Mouse (Mus musculus) common myeloid progenitor, adult 5-6 weeks (primary cell): ENCODE data around the gene Patj. TPM values are rescaled to one million over a fixed set of nuclear protein-coding genes. Genes with fewer than 3 reads are reported as not detected.
A peak's percentile ranks its signal among the peaks of the same experiment; 100 is the strongest.
"Not testable (repeated sequence)": the region's sequence is repeated elsewhere in the genome, so short reads cannot be mapped to it uniquely, and the experiment has no call there.

ENCODE experiments used
- ATAC-seq: replicated peaks from 2 replicates; pipeline ENCODE4 v1.8.0; 2016; ENCODE audit warnings: low read depth, mild to moderate bottlenecking, moderate TSS enrichment, inconsistent platforms; ENCODE audit not compliant: poor library complexity, severe bottlenecking
- total RNA-seq: library from RNA; stranded (forward); fragments of 200-1000, 187-1606 nt; gene quantifications from 2 replicates; pipeline ENCODE4 v1.2.3, GENCODE M21; 2017

The Patj gene
- 7.8 and 12.5 TPM in 2 replicates for total RNA-seq

DNA sequence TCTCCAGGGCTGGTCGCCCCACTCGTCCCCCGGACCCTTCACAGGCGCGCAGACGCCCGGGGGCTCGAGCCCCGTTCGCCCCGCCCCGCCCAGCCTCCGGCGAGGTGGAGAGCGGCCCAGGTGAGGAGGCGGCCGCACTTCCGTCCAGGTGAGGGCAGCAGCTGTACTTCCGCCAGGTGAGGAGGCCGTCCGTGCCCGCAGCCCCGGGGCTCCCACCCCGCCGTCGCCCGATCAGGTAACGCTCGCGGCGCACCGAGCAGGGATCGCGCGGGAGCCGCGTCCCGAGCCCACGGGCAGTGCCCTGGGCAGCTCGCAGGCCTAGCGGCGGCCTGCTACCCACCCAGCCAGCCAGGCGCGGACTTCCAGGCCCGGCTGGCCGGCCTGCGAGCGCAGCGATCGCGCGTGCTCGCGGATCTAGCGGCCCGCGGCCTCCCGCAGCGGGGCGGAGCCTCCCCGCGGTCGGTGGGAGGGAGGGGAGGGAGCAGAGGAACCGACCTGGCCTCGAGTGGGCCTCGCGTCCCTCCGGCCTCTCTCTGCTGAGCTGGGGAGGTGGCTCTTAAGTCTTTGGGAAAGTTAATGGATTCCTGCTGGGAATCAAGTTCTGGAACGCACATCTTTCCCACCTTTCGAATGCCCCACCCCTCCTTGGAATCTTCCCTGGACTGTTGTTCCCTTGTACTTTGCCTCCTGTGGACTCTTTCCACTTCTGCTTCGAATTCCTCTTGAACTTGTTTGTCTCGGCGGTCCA lies at the start of gene Patj:
Patj (plus strand) TSS at position 96 of the 748 bp plus-strand sequence.
- peak; percentile 69 for ATAC-seq

DNA sequence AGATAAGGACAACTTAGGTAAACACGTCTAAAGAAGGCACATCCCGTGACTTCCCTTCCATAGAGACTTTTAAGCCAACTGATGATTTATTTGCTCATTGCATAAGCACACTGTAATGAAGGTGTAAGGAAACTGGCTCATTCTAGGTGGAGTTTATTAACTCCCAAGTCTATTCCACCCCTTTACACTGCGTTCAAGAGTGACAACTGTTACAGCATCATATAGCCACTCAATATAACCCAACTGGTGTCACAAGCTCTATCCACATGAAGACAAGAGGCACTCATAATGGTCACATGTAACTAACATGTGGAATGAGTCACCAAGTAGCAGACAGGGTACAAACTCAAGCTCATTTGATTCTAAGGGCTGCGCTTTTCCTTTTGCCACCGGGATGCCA lies 47.0 kb upstream of the Patj start:
- no peak for ATAC-seq

DNA sequence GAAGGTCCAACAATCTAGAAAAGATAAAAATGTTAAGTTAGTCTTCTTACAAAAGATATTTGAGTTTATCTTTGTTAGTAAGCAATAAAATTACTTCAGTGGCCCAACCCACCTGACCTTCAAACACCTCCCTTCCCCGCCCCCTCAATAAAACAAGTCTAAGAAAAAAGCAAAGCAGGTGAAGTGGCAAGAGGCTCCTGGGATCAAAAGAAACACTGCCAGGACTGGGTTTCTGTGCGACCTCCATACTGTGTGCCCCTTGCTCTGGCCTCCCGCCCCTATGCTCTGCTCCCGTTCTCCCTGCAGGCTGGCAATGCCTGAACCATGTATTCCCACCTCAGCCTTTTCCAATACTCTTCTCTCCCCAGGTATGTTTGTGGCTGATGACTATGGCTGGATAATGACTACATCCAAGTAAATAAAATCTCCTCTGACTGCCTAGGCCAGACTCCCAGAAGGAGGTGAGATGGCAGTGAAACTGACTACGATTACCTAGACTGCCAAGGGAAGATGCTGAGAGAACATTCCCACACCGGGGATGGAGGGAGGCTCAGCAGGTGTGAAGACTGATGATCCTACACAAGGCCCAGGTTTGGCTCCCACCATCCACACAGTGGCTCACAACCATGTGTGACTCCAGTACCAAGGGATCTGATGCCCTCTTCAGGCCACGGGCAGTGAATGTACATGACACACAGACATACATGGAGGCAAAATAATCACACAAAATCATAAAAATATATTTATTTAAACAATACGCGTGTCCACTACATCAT lies 37.4 kb upstream of the Patj start:
- ATAC-seq: no peak

DNA sequence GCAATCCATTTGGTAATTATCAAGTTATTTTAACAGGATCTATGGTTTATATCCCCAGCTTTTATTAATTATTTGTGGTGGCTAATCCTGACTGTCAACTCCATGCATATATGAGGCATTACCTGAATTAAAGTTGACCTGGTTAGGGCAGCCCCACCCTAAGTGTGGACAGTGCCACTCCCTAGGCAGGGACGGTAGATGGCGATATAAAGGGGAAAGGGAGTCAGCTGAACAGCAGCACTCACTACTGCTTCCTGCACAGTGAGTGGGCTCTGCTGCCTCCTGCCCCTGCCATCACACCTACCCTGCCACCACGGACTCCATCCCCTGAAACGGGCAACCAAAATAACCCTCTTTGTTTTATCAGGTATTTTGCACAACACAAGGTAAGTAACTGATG lies 20.2 kb upstream of the Patj start:
- peak; percentile 52 for ATAC-seq

DNA sequence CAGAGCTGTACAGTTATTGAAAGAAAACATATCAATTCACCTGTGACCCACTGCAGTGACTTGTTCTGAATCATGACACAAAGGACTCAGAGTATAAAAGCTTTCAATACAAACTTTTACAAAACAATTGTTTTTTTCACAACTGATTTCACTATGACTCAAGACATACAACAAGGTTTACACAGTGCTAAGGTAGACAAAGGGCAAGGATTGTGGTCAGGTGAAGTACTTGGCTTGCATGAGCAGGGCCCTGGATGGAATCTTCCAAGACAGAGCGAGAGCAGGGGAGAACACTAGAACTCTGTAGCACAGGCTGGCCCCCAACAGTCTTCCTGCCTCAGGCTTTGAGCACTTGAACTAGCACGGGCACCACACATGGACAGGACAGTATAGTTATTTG lies 18.6 kb upstream of the Patj start:
- ATAC-seq: no peak

DNA sequence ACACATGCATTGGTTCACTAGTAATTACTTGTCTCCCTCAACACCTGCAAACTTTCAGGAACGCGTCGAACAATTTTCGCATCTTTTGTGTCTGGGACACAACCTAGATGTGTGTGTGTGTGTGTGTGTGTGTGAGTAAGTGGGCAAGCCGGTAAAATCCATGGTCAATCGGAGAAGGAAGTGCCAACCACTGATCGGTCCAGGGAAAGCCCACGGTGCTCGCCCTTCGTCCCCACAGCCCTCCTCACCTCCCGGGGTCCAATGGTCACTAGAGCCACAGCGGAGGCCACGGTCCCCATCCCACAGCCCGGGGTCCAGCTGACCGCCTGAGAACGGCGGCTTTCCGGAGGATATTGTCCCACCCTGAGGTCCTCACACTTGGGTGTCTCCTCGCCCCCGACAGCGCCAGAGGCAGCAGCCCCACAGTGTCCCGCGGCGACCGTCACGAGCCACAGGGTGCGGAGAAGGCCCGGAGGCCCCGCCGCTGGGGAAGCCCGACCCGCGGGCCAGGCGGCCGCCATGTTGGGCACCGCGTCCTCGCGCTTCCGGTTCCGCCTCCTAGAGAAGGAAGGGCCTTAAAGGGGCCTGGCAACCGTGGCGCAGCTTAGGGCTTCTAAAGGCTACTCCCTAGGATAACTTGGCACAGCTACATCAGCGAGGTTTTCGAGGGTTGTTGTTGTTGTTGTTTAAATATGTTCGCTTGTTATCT lies 12.7 kb upstream of the Patj start, which contains the start of gene Tm2d1:
Tm2d1 (minus strand) TSS at position 591 of the 709 bp plus-strand sequence.
- ATAC-seq: peak; percentile 97

DNA sequence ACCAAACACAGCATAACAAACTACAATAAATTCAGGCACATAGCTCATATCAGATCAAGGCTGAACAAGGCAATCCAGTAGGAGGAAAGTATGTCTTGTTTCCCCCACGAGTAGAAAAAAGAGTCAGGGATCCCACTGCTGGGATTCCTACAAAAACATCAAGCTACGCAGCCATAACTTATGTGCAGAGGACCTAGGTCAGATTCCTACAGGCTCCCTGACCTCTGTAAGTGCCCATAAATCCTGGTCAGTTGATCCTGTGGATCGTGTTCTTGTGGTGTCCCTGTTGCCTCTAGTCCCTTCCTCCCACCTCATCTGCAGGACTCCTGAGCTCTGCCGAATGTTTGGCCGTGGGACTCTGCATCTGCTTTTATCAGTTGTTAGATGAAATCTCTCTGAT lies 10.5 kb upstream of the Patj start:
- ATAC-seq: no peak

DNA sequence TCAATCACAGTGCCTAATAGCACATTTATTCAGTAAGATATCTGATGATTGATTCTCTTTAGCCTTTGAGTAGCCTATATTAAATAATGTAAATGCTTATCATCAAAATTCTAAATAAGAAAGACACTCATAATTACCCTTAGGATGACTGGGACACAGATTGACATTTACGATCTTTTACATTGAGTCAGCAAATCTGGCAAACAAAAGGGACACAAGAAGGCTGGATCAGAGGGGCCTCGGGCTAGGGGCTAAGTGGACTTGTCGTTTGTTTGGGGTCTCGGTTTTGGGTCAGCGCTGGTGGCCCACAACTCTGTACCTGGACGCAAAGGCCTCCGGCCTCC lies 267 bp upstream of the Patj start:
- ATAC-seq: 0 out of 2 replicates have a peak, but pooled peaks have one; percentile 3

DNA sequence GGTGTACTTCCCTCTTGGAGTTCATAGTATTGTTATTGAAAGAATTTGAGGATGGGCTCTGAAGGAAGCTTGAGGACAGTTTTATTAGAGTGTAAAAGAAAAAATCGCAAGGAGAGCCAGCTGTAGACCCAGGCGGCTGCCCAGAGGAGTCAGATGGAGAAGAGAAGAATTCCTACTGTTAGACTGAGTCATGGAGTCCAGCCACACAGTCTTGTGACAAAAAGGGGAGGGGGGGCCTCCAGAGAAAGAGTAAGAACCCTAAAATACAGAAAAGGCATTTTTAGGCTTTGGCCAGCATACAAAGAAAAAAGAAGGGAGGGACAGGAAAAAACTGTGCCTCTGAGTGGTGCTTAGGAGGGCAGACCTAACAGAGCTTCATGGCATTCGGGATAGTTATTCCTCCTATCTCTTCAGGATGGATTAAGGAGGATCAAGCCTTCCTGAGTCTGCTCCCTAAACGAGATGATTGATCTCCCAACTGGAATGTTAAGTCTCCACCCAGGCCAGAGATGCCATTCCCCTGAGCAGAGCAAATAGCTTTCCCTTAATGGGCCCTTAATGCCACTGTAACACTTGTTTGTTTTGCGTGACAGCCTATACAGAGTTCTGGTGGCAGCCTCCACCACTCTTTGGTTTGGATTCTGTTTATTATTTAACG lies 5.5 kb downstream of the Patj start:
- no peak for ATAC-seq

DNA sequence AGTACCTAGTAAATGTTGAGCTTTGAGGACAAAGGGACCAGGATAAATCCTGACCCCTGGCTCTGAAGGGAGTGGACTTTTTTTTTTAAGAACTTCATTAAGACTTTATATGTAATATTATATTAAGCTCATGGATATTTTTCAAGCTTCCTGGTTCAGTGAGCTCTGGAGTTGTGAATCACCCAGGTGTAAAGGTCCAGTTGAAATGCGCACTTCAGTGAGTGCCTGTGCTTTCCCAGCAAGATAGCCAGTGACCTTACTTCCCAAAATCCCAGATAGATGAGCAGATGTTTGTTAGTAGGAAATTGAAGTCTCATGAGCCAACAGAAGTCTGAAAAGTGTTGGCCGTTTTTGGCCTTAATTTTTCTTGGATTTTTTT lies 6.0 kb downstream of the Patj start:
- no peak for ATAC-seq

DNA sequence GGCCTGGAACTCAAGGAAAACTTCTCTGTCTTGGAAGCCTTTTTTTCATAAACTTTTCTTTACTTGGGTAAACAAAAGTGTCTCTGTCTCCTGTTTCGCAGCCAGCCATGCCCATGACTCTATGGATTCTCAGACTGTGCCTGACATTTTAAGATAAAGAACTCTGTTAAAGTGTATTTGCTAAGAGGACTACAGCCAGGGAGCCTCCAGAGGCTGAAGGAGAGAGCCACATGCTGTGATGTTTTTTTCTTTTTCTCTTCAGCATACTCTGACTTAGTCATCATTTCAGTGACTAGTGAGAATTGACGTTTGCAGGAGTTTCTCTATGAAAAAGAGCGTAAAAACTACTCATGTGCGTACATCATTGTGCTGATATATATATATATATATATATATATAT lies 7.9 kb downstream of the Patj start:
- no peak for ATAC-seq

DNA sequence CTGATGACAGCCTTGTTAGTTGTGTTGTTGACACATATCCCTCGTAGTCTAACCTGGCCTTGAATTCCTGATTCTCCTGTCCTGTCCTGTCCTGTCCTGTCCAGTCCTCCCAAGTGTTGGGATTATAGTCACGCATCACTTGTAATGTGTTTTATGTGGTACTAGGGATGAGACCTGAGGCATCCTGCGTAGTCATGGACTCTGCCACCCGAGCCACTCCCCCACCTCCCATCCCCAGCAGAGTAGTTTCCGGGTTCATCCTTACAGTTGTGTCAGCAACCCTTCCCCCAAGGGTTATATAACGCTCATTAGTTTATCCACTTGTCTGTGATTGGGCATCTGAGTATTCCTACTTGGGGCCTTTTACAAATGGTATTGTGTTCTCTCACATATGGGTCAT lies 8.8 kb downstream of the Patj start:
- no peak for ATAC-seq

DNA sequence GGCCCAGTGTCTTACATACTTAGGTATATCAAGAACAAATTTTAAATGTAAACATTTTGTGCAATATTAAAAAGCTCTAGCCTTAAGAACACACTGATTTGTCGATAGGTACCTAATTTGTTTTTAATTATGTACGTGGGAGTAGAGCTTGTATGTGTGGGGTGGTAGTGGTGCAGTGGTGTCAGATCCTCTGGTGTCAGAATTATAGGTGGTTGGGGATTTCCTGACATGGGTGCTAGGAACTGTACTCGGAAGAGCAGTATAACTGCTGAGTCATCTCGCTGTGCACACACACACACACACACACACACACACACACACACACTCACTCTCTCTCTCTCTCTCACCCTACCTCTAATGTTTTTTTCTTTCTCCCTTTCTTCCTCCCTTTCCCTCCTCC lies 12.9 kb downstream of the Patj start:
- ATAC-seq: no peak

DNA sequence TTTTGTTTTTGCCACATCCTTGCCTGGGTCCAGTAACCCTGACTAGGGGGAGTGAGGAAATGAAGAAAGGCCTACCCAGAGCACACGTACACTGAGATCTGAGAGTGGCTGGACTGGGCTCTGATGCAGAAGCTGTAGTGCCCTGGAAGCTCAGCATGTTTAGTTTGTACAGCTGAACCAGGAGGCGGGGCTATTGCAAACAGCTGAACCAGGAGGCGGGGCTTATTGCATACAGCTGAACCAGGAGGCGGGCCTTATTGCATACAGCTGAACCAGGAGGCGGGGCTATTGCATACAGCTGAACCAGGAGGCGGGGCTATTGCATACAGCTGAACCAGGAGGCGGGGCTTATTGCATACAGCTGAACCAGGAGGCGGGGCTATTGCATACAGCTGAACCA lies 19.6 kb downstream of the Patj start:
- ATAC-seq: not testable (repeated sequence)

DNA sequence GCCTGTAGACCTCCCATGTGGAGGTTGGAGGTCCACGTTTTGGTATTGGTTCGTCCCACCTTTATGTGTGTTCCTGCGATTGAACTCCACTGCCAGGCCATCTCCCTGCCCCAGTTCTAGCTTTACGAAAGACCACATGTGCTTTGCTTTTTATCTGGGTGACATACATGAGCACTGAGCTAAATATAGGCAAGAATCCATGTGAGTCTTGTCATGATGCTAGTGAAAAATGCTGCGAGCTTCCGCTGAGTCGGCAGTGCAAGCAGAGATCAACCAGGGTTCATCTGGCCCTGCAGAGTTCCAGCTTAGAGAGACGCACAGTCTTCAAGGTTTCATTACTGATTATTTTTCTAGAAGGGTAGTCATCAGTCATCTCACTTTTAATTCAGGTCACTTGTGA lies 32.8 kb downstream of the Patj start:
- no peak for ATAC-seq

DNA sequence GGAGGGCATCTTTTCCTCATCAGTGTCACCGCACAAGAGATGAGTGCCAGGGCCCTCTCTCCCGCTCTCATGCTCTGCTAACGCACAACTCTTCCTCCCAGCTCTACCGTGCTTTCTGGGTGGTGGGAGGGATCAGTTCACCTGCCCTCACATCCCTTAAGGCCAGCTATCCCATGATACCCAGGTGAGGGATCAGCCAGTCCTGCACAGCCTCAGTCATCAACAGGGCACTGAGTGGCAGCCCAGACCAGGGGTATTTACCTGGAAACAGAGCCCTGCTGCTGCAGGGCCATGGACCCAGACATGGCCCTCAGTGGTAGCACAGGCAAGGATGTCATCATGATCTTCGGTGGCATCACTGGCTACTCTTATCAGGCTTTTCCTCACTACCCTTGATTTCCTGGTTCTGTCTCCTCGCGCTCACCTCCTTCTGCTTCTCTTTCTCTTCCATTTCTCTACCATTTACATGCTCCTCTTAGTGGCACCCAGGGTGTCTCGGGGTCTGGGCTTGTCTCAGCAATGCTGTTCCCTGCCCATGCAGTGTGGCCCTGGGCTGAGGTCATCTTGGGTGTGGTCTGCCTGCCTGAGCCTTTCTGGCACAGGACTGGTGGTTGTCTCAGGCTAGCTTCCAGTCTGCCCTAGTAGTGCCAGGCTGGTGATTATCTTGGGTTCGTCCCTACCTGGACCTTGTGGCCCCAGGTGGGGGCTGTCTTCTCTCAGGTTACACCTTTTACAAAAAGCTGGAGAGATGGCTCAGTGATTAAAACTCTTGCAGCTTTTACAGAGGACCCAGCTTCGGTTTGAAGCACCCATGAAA lies 40.3 kb downstream of the Patj start:
- peak; percentile 21; the same call in 1 of the 2 replicates for ATAC-seq

DNA sequence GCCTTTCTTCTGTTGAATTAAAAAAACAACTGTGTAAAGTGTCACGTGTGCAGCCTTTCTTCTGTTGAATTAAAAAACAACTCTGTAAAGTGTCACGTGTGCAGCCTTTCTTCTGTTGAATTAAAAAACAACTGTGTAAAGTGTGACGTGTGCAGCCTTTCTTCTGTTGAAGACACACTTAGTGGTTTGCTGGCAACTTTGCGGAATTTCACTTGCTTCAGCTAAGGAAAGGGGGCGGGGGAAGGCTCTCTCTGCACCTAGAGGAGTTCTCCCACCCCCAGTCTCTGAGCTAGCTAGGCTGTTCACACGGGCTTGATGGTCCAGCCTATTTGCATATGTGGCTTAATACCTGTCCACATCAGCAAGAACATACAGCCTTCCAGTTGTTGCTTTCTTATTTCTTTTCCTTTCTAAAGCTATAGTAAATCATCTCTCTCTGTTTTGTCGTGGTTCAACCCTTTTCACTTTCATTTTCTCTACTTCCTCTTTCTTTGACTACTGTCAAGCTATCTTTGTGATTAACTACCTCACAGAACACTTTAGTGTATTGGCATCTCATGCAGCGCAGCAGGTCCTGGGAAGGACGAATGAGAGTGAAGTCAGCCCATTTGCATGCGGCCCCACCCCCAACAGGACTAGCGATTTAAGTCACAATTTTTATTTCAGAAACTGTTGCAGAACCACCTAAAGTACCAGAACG lies 41.2 kb downstream of the Patj start:
- peak; percentile 91 for ATAC-seq

DNA sequence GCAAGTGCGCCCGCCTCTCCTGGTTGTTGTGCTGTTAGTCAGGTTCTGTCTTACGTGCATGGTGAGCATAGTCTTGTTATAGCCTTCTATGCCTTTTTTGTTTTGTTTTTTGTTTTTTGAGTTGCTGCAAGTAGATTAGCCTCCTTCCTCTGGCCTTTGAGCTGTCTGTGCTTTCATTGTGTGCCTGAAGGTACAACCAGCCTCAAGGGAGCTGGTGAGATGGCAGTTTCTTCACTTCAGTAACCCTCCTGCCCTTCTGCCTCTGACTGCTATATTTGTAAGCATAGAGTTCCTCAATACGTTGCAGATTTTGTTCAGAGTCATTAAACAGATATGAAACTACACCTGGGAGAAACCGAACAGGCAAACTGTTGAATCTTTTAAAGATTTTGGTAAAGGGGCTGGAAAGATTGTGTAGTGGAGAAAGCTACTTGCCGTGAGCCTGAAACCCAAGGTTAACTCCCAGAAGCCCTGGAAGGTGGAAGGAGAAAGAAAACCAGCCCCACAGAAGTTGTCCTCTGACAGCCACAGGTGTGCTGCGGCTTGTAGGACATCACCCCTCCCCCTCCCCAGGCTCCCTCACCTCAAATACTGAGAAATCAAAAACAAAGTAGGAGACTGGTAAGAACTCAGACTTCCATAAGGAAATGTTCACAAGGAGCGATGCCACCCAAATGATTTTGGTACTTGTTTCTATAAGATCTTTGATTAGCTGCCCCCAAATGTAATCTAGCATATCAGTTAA lies 43.8 kb downstream of the Patj start:
- no peak for ATAC-seq
